Mouse (Mus musculus) limb, embryonic 10.5 days (tissue): ENCODE results near the gene Ramac. TPM values are rescaled to one million over a fixed set of nuclear protein-coding genes. Genes with fewer than 3 reads are reported as not detected.

Source experiments
- DNase-seq: peaks from one replicate; pipeline ENCODE4 v3.0.0-alpha.2; 2017; ENCODE audit warnings: low spot score
- H3K27ac ChIP-seq: fragments of 300-500 bp; sonication (generic); 2 replicates; pipeline ENCODE4 v1.5.1; 2016; ENCODE audit warnings: mild to moderate bottlenecking
- H3K27me3 ChIP-seq: fragments of 300-500 bp; sonication (generic); 2 replicates; pipeline ENCODE4 v1.6.1; 2016; ENCODE audit warnings: low read depth, mild to moderate bottlenecking; ENCODE audit not compliant: poor library complexity, severe bottlenecking
- H3K36me3 ChIP-seq: fragments of 300-500 bp; sonication (generic); 2 replicates; pipeline ENCODE4 v1.6.1; 2016; ENCODE audit warnings: mild to moderate bottlenecking, moderate library complexity
- H3K4me1 ChIP-seq: fragments of 300-500 bp; sonication (generic); 2 replicates; pipeline ENCODE4 v1.6.1; 2016
- H3K4me3 ChIP-seq: fragments of 300-500 bp; sonication (generic); 2 replicates; pipeline ENCODE4 v1.5.1; 2016; ENCODE audit warnings: mild to moderate bottlenecking, moderate library complexity
- H3K9me3 ChIP-seq: fragments of 300-500 bp; sonication (generic); replicated peaks from 2 replicates; pipeline ENCODE4 v1.6.1; 2016; ENCODE audit warnings: mild to moderate bottlenecking
- WGBS: fragments of 180-500 bp; shearing (Covaris S2); methylation state at CpG from one replicate; pipeline ENCODE4 v1.1.7; 2016; 5-methylcytosine and 5-hydroxymethylcytosine counted together
- polyA plus RNA-seq: library from polyadenylated mRNA; unstranded; fragments of >200 nt; fragmentation: Nextera tagmentation; extraction: Ambion mirVana; gene quantifications from 2 replicates; pipeline ENCODE4 v1.2.1, GENCODE M21; 2016

Gene Ramac
- polyA plus RNA-seq, result 111 TPM in 2 replicates

GRCm38 (mm10) chr7:81762180-81763109 is at the start of gene Ramac:
Gene Ramac, plus strand, starts transcription at chr7:81762925.
- Histone ChIP-seq H3K36me3 (no peaks in the 10 kb centered on the region), H3K27ac (peak within 1 kb of the TSS; percentile 87), H3K4me3 (peak within 1 kb of the TSS; percentile 75), H3K4me1 (peaks cover 18% of the 10 kb centered on the region), H3K27me3 (no peaks in the 10 kb centered on the region), H3K9me3 (no peaks in the 10 kb centered on the region)
- under 1% methylated on average over 56 of the region's 56 CpGs for WGBS
- DNase-seq, result peak; percentile 98

- no peak for DNase-seq
- Histone ChIP-seq H3K36me3 (no peaks in the 10 kb centered on the region), H3K27me3 (0 out of 2 replicates have a peak, but pooled peaks cover 2% of the 10 kb centered on the region), H3K9me3 (no peaks in the 10 kb centered on the region), H3K4me1 (peaks cover 22% of the 10 kb centered on the region), H3K27ac (no peak overlapping the region), H3K4me3 (no peak overlapping the region)
- WGBS, result 86% methylated on average over 1 of the region's 1 CpGs
These were observed 44.1 kb upstream of the Ramac start for GRCm38 (mm10) chr7:81718657-81719056.

- H3K27ac ChIP-seq, result no peak overlapping the region
- H3K27me3 ChIP-seq, result 0 out of 2 replicates have a peak, but pooled peaks cover 2% of the 10 kb centered on the region
- no peak overlapping the region for H3K4me3 ChIP-seq
- no peaks in the 10 kb centered on the region for H3K36me3 ChIP-seq
- no peak for DNase-seq
- WGBS, result 84% methylated on average over 1 of the region's 1 CpGs
- peaks cover 22% of the 10 kb centered on the region for H3K4me1 ChIP-seq
- H3K9me3 ChIP-seq, result no peaks in the 10 kb centered on the region
These were observed 43.5 kb upstream of the Ramac start for GRCm38 (mm10) chr7:81719216-81719661.

- H3K27ac ChIP-seq, result peak overlapping the region; percentile 7; the same call in 1 of the 2 replicates
- no peaks in the 10 kb centered on the region for H3K9me3 ChIP-seq
- H3K4me1 ChIP-seq, result peaks cover 33% of the 10 kb centered on the region
- H3K36me3 ChIP-seq, result no peaks in the 10 kb centered on the region
- no peak overlapping the region for H3K4me3 ChIP-seq
- 75% methylated on average over 5 of the region's 5 CpGs for WGBS
- H3K27me3 ChIP-seq, result 0 out of 2 replicates have a peak, but pooled peaks cover 2% of the 10 kb centered on the region
- no peak for DNase-seq
These were observed 41.5 kb upstream of the Ramac start for GRCm38 (mm10) chr7:81721271-81721670.

- H3K27ac ChIP-seq, result no peak overlapping the region
- peaks cover 51% of the 10 kb centered on the region for H3K4me1 ChIP-seq
- 0 out of 2 replicates have a peak, but pooled peaks cover 2% of the 10 kb centered on the region for H3K27me3 ChIP-seq
- H3K4me3 ChIP-seq, result no peak overlapping the region
- DNase-seq, result no peak
- H3K9me3 ChIP-seq, result no peaks in the 10 kb centered on the region
- no peaks in the 10 kb centered on the region for H3K36me3 ChIP-seq
- WGBS, result 97% methylated on average over 10 of the region's 10 CpGs
These were observed 38.9 kb upstream of the Ramac start for GRCm38 (mm10) chr7:81723851-81724250.

- H3K27ac ChIP-seq, result peak overlapping the region; percentile 74
These were observed 36.6 kb upstream of the Ramac start for GRCm38 (mm10) chr7:81725986-81726727.

GRCm38 (mm10) chr7:81726728-81727005 is 36.1 kb upstream of the Ramac start:
- Histone ChIP-seq H3K4me3 (no peak overlapping the region), H3K36me3 (no peaks in the 10 kb centered on the region), H3K27ac (peak overlapping the region; percentile 74), H3K9me3 (no peaks in the 10 kb centered on the region), H3K4me1 (peaks cover 52% of the 10 kb centered on the region), H3K27me3 (no peaks in the 10 kb centered on the region)
- DNase-seq, result peak; percentile 83
- 38% methylated on average over 2 of the region's 2 CpGs for WGBS

More at GRCm38 (mm10) chr7:81725986-81726727, 36.6 kb upstream of the Ramac start:
- H3K4me1 ChIP-seq, result peaks cover 56% of the 10 kb centered on the region
- WGBS, result 65% methylated on average over 18 of the region's 18 CpGs
- no peak overlapping the region for H3K4me3 ChIP-seq
- no peaks in the 10 kb centered on the region for H3K36me3 ChIP-seq
- no peak for DNase-seq
- H3K9me3 ChIP-seq, result no peaks in the 10 kb centered on the region
- H3K27me3 ChIP-seq, result 0 out of 2 replicates have a peak, but pooled peaks cover 2% of the 10 kb centered on the region

- Histone ChIP-seq H3K9me3 (no peaks in the 10 kb centered on the region), H3K36me3 (no peaks in the 10 kb centered on the region), H3K4me1 (peaks cover 45% of the 10 kb centered on the region), H3K27ac (peak overlapping the region; percentile 62), H3K4me3 (no peak overlapping the region), H3K27me3 (no peaks in the 10 kb centered on the region)
- WGBS, result 85% methylated on average over 9 of the region's 9 CpGs
- DNase-seq, result no peak
These were observed 35.0 kb upstream of the Ramac start for GRCm38 (mm10) chr7:81727716-81728115.

GRCm38 (mm10) chr7:81729787-81730186 is 32.9 kb upstream of the Ramac start:
- 93% methylated on average over 9 of the region's 9 CpGs for WGBS
- DNase-seq, result no peak
- Histone ChIP-seq H3K4me3 (no peak overlapping the region), H3K9me3 (no peaks in the 10 kb centered on the region), H3K4me1 (peaks cover 39% of the 10 kb centered on the region), H3K36me3 (no peaks in the 10 kb centered on the region), H3K27ac (no peak overlapping the region), H3K27me3 (no peaks in the 10 kb centered on the region)

GRCm38 (mm10) chr7:81731181-81731651 is 31.5 kb upstream of the Ramac start:
- H3K27ac ChIP-seq, result no peak overlapping the region
- H3K9me3 ChIP-seq, result no peaks in the 10 kb centered on the region
- no peak for DNase-seq
- no peaks in the 10 kb centered on the region for H3K27me3 ChIP-seq
- H3K4me1 ChIP-seq, result peaks cover 35% of the 10 kb centered on the region
- H3K4me3 ChIP-seq, result no peak overlapping the region
- no peaks in the 10 kb centered on the region for H3K36me3 ChIP-seq
- 85% methylated on average over 6 of the region's 6 CpGs for WGBS

GRCm38 (mm10) chr7:81732183-81733089 is 30.3 kb upstream of the Ramac start:
- Histone ChIP-seq H3K36me3 (no peaks in the 10 kb centered on the region), H3K4me3 (no peak overlapping the region), H3K27ac (no peak overlapping the region), H3K27me3 (no peaks in the 10 kb centered on the region), H3K9me3 (no peaks in the 10 kb centered on the region), H3K4me1 (peaks cover 24% of the 10 kb centered on the region)
- no peak for DNase-seq
- WGBS, result 87% methylated on average over 12 of the region's 12 CpGs
